8 mouse cellular contexts compared by ENCODE assay signal in the genomic region with DNA sequence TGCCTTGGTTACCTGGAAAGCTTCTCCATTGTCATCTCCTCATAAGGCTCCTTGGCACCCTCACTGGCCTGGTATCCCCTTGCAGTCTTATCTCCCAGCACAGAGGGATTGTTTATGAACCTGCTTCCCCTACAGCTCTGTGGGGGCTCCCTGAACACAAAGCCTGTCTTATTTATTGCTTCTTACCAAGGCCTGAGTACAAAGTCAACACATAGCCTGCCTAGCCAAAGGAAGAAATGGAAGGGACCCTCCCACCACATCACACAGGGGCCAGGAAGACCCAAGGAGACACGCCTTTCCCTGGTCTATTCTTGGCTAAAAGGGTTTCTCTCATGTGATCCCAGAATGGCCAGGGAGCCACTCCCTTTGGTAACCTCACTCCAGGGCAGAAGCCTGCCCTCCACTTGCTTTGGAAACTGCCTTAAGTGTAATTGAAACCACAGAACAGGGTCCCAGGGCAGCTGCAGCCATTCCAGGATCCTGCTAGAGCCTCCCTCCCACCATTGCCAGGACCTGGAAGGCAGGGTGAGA. TPM values are rescaled to one million over a fixed set of nuclear protein-coding genes. Genes with fewer than 3 reads are reported as not detected.
A peak's percentile ranks its signal among the peaks of the same experiment; 100 is the strongest.
DNase-seq lines count a peak whose midpoint lies in the region; ATAC-seq and TF ChIP-seq lines count a peak whose summit lies in the region.

No protein-coding gene starts in this region.

- H3K79me2 ChIP-seq in liver, adult 2 months (ENCODE audit: control insufficient read depth, insufficient read depth, low read length) = no peaks in the 10 kb centered on the region; the same call in 1 of the 2 replicates

- H3K36me3 ChIP-seq in liver, adult 2 months (ENCODE audit: control insufficient read depth, insufficient read depth, low read length) = no peaks in the 10 kb centered on the region
- no peaks in the 10 kb centered on the region for H3K36me3 ChIP-seq in liver, postnatal 0 days (replicated peaks; ENCODE audit: insufficient read depth, low read length)
- no peaks in the 10 kb centered on the region for H3K36me3 ChIP-seq in heart, embryonic 11.5 days (ENCODE audit: control insufficient read depth, insufficient read depth, low read length)
- H3K36me3 ChIP-seq in kidney, embryonic 14.5 days (ENCODE audit: control insufficient read depth, insufficient read depth, low read length) = peaks cover 4% of the 10 kb centered on the region; the same call in 1 of the 2 replicates
- H3K36me3 ChIP-seq in midbrain, embryonic 16.5 days (ENCODE audit: control insufficient read depth, insufficient read depth, low read length) = no peaks in the 10 kb centered on the region

- 67% methylated on average over 1 of the region's 1 CpGs for WGBS in liver, adult 2 months
- WGBS in liver, postnatal 0 days (ENCODE audit: insufficient replicate concordance) = 45% methylated on average over 1 of the region's 1 CpGs
- 15% methylated on average over 1 of the region's 1 CpGs for WGBS in heart, embryonic 11.5 days (ENCODE audit: insufficient replicate concordance)
- WGBS in kidney, embryonic 14.5 days = 5% methylated on average over 1 of the region's 1 CpGs
- WGBS in midbrain, embryonic 16.5 days = 41% methylated on average over 1 of the region's 1 CpGs

- no peak for TF ChIP-seq CTCF in liver, adult 2 months (IDR thresholded peaks at IDR 0.05; ENCODE audit: low read depth, low read length)
- no peak for TF ChIP-seq CTCF in liver, postnatal 0 days (IDR thresholded peaks at IDR 0.05; ENCODE audit: low read depth)

- no peak for ATAC-seq in liver, postnatal 0 days
- ATAC-seq in heart, embryonic 11.5 days (replicated peaks; ENCODE audit: insufficient number of reproducible peaks, low FRiP score, low TSS enrichment) = no peak
- peak; percentile 53 for ATAC-seq in kidney, embryonic 14.5 days (ENCODE audit: low FRiP score, low TSS enrichment)
- no peak for ATAC-seq in midbrain, embryonic 16.5 days

- no peak overlapping the region for H3K4me3 ChIP-seq in liver, adult 2 months (ENCODE audit: insufficient read depth, low read depth, low read length)
- H3K4me3 ChIP-seq in liver, postnatal 0 days (ENCODE audit: low read depth, low read length) = no peak overlapping the region
- H3K4me3 ChIP-seq in heart, embryonic 11.5 days (ENCODE audit: low read depth, low read length) = no peak overlapping the region
- no peak overlapping the region for H3K4me3 ChIP-seq in kidney, embryonic 14.5 days (ENCODE audit: low read length)
- H3K4me3 ChIP-seq in midbrain, embryonic 16.5 days (ENCODE audit: low read depth, low read length) = no peak overlapping the region

- TF ChIP-seq EP300 in liver, postnatal 0 days (IDR thresholded peaks at IDR 0.05; ENCODE audit: low read depth) = no peak

- H3K27me3 ChIP-seq in liver, adult 2 months (ENCODE audit: control insufficient read depth, insufficient read depth, low read length) = no peaks in the 10 kb centered on the region
- H3K27me3 ChIP-seq in liver, postnatal 0 days (ENCODE audit: insufficient read depth, low read length) = no peaks in the 10 kb centered on the region
- H3K27me3 ChIP-seq in heart, embryonic 11.5 days (ENCODE audit: control insufficient read depth, insufficient read depth, low read length) = no peaks in the 10 kb centered on the region
- no peaks in the 10 kb centered on the region for H3K27me3 ChIP-seq in kidney, embryonic 14.5 days (ENCODE audit: control insufficient read depth, insufficient read depth, low read length)
- no peaks in the 10 kb centered on the region for H3K27me3 ChIP-seq in midbrain, embryonic 16.5 days (ENCODE audit: control insufficient read depth, insufficient read depth, low read depth, low read length)

- peaks cover 3% of the 10 kb centered on the region for H3K4me1 ChIP-seq in liver, adult 2 months (ENCODE audit: control insufficient read depth, insufficient read depth, low read length)
- H3K4me1 ChIP-seq in liver, postnatal 0 days (ENCODE audit: insufficient read depth) = peaks cover 8% of the 10 kb centered on the region
- peaks cover 13% of the 10 kb centered on the region for H3K4me1 ChIP-seq in heart, embryonic 11.5 days (ENCODE audit: control insufficient read depth, insufficient read depth, low read length)
- peaks cover 20% of the 10 kb centered on the region for H3K4me1 ChIP-seq in kidney, embryonic 14.5 days (ENCODE audit: control insufficient read depth, insufficient read depth, low read length)
- H3K4me1 ChIP-seq in midbrain, embryonic 16.5 days (ENCODE audit: control insufficient read depth, insufficient read depth, low read length) = peaks cover 8% of the 10 kb centered on the region

- no peak overlapping the region for H3K4me2 ChIP-seq in liver, postnatal 0 days (ENCODE audit: low read depth, low read length)
- no peak overlapping the region for H3K4me2 ChIP-seq in heart, embryonic 11.5 days
- no peak overlapping the region for H3K4me2 ChIP-seq in kidney, embryonic 14.5 days (replicated peaks; ENCODE audit: low read depth, low read length)
- no peak overlapping the region for H3K4me2 ChIP-seq in midbrain, embryonic 16.5 days (ENCODE audit: low read length)

- H3K9ac ChIP-seq in liver, adult 2 months (ENCODE audit: low read depth, low read length) = no peak overlapping the region
- H3K9ac ChIP-seq in liver, postnatal 0 days (replicated peaks) = no peak overlapping the region
- H3K9ac ChIP-seq in heart, embryonic 11.5 days (ENCODE audit: low read depth, low read length) = 0 out of 2 replicates have a peak overlapping the region, but pooled peaks have one; percentile 28
- H3K9ac ChIP-seq in kidney, embryonic 14.5 days (ENCODE audit: low read depth, low read length) = no peak overlapping the region
- no peak overlapping the region for H3K9ac ChIP-seq in midbrain, embryonic 16.5 days (ENCODE audit: low read depth, low read length)

- no peak for TF ChIP-seq POLR2A in liver, adult 2 months (IDR thresholded peaks at IDR 0.05; ENCODE audit: extremely low read depth, insufficient read depth, low read length)

- H3K9me3 ChIP-seq in liver, postnatal 0 days (ENCODE audit: low read length) = no peaks in the 10 kb centered on the region
- H3K9me3 ChIP-seq in heart, embryonic 11.5 days (replicated peaks; ENCODE audit: control insufficient read depth, low read length) = no peaks in the 10 kb centered on the region
- no peaks in the 10 kb centered on the region for H3K9me3 ChIP-seq in kidney, embryonic 14.5 days (ENCODE audit: control insufficient read depth, low read length)
- H3K9me3 ChIP-seq in midbrain, embryonic 16.5 days (replicated peaks; ENCODE audit: control insufficient read depth, low read length, poor library complexity, severe bottlenecking) = no peaks in the 10 kb centered on the region

- no peak for DNase-seq in liver, adult 2 months (ENCODE audit: extremely low read depth, low read depth, low spot score)
- DNase-seq in liver, postnatal 0 days = no peak
- no peak for DNase-seq in left cerebral cortex, adult 11 months (ENCODE audit: low spot score)
- no peak for DNase-seq in cerebellum, postnatal 25 days
- DNase-seq in frontal cortex, adult 2 months (ENCODE audit: extremely low spot score in 1 of 2, low spot score in 1 of 2) = no peak

- peak overlapping the region; percentile 31; the same call in 1 of the 2 replicates for H3K27ac ChIP-seq in liver, adult 2 months (replicated peaks; ENCODE audit: insufficient read depth, low read depth, low read length)
- H3K27ac ChIP-seq in liver, postnatal 0 days (ENCODE audit: low read depth) = no peak overlapping the region
- peak overlapping the region; percentile 71 for H3K27ac ChIP-seq in heart, embryonic 11.5 days (ENCODE audit: low read depth, low read length)
- peak overlapping the region; percentile 79 for H3K27ac ChIP-seq in kidney, embryonic 14.5 days (ENCODE audit: low read depth, low read length)
- peak overlapping the region; percentile 35; the same call in 1 of the 2 replicates for H3K27ac ChIP-seq in midbrain, embryonic 16.5 days (ENCODE audit: low read length)

RNA-seq across cellular contexts. Expression of a gene that starts 4.8 kb away (rescaled TPM):
- 9.1 and 12.9 TPM in 2 replicates for total RNA-seq in liver, adult 2 months (2014; rRNA removed)
- 20.2 and 21.3 TPM in 2 replicates for polyA plus RNA-seq in liver, adult 2 months (2012; rRNA removed)
- polyA plus RNA-seq in liver, postnatal 0 days (2015; fragmentation: Nextera tagmentation; extraction: Ambion mirVana) = 38.4 and 38.6 TPM in 2 replicates
- 50.1 and 54.8 TPM in 2 replicates for polyA plus RNA-seq in heart, embryonic 11.5 days (2014; fragmentation: Nextera tagmentation; extraction: Ambion mirVana)
- polyA plus RNA-seq in kidney, embryonic 14.5 days (2014; fragmentation: Nextera tagmentation; extraction: Ambion mirVana) = 68.9 and 72.9 TPM in 2 replicates
- polyA plus RNA-seq in midbrain, embryonic 16.5 days (2015; fragmentation: Nextera tagmentation; extraction: Ambion mirVana) = 78.9 and 85.6 TPM in 2 replicates
- polyA plus RNA-seq in frontal cortex, adult 2 months (2012; rRNA removed) = 47.4 and 47.7 TPM in 2 replicates

RNA-seq across cellular contexts. Expression of a gene that starts 16.8 kb away (rescaled TPM):
- 21.7 and 22.1 TPM in 2 replicates for total RNA-seq in liver, adult 2 months (2014; rRNA removed)
- 49.7 and 92.8 TPM in 2 replicates for polyA plus RNA-seq in liver, adult 2 months (2012; rRNA removed)
- 33.4 and 35.3 TPM in 2 replicates for polyA plus RNA-seq in liver, postnatal 0 days (2015; fragmentation: Nextera tagmentation; extraction: Ambion mirVana)
- polyA plus RNA-seq in heart, embryonic 11.5 days (2014; fragmentation: Nextera tagmentation; extraction: Ambion mirVana) = 10.4 and 10.8 TPM in 2 replicates
- 25.7 and 34.6 TPM in 2 replicates for polyA plus RNA-seq in kidney, embryonic 14.5 days (2014; fragmentation: Nextera tagmentation; extraction: Ambion mirVana)
- 83.9 and 84.4 TPM in 2 replicates for polyA plus RNA-seq in midbrain, embryonic 16.5 days (2015; fragmentation: Nextera tagmentation; extraction: Ambion mirVana)
- 154 and 170 TPM in 2 replicates for polyA plus RNA-seq in frontal cortex, adult 2 months (2012; rRNA removed)

RNA-seq across cellular contexts. Expression of a gene that starts 37.3 kb away (rescaled TPM):
- 2.4 and 4.0 TPM in 2 replicates for total RNA-seq in liver, adult 2 months (2014; rRNA removed)
- 13.5 and 18.9 TPM in 2 replicates for polyA plus RNA-seq in liver, adult 2 months (2012; rRNA removed)
- 2.1 and 2.5 TPM in 2 replicates for polyA plus RNA-seq in liver, postnatal 0 days (2015; fragmentation: Nextera tagmentation; extraction: Ambion mirVana)
- polyA plus RNA-seq in heart, embryonic 11.5 days (2014; fragmentation: Nextera tagmentation; extraction: Ambion mirVana) = 8.8 and 8.9 TPM in 2 replicates
- 10.7 and 13.8 TPM in 2 replicates for polyA plus RNA-seq in kidney, embryonic 14.5 days (2014; fragmentation: Nextera tagmentation; extraction: Ambion mirVana)
- 16.2 and 16.9 TPM in 2 replicates for polyA plus RNA-seq in midbrain, embryonic 16.5 days (2015; fragmentation: Nextera tagmentation; extraction: Ambion mirVana)
- polyA plus RNA-seq in frontal cortex, adult 2 months (2012; rRNA removed) = 31.6 and 34.6 TPM in 2 replicates

RNA-seq across cellular contexts. Expression of a gene that starts 41.0 kb away (rescaled TPM):
- 1.6 and 2.3 TPM in 2 replicates for total RNA-seq in liver, adult 2 months (2014; rRNA removed)
- polyA plus RNA-seq in liver, adult 2 months (2012; rRNA removed) = 4.5 and 5.6 TPM in 2 replicates
- 2.5 and 3.1 TPM in 2 replicates for polyA plus RNA-seq in liver, postnatal 0 days (2015; fragmentation: Nextera tagmentation; extraction: Ambion mirVana)
- polyA plus RNA-seq in heart, embryonic 11.5 days (2014; fragmentation: Nextera tagmentation; extraction: Ambion mirVana) = 41.9 and 43.2 TPM in 2 replicates
- 6.0 and 6.6 TPM in 2 replicates for polyA plus RNA-seq in kidney, embryonic 14.5 days (2014; fragmentation: Nextera tagmentation; extraction: Ambion mirVana)
- 5.4 and 7.0 TPM in 2 replicates for polyA plus RNA-seq in midbrain, embryonic 16.5 days (2015; fragmentation: Nextera tagmentation; extraction: Ambion mirVana)
- 6.6 and 6.9 TPM in 2 replicates for polyA plus RNA-seq in frontal cortex, adult 2 months (2012; rRNA removed)

RNA-seq across cellular contexts. Expression of a gene that starts 41.6 kb away (rescaled TPM):
- total RNA-seq in liver, adult 2 months (2014; rRNA removed) = 112 and 135 TPM in 2 replicates
- 164 and 279 TPM in 2 replicates for polyA plus RNA-seq in liver, adult 2 months (2012; rRNA removed)
- polyA plus RNA-seq in liver, postnatal 0 days (2015; fragmentation: Nextera tagmentation; extraction: Ambion mirVana) = 101 and 109 TPM in 2 replicates
- polyA plus RNA-seq in heart, embryonic 11.5 days (2014; fragmentation: Nextera tagmentation; extraction: Ambion mirVana) = 143 and 149 TPM in 2 replicates
- 122 and 135 TPM in 2 replicates for polyA plus RNA-seq in kidney, embryonic 14.5 days (2014; fragmentation: Nextera tagmentation; extraction: Ambion mirVana)
- polyA plus RNA-seq in midbrain, embryonic 16.5 days (2015; fragmentation: Nextera tagmentation; extraction: Ambion mirVana) = 95.4 and 95.6 TPM in 2 replicates
- polyA plus RNA-seq in frontal cortex, adult 2 months (2012; rRNA removed) = 177 and 194 TPM in 2 replicates
